Mouse (Mus musculus): Measurements from ENCODE around the gene Tas2r118. TPM values are rescaled to one million over a fixed set of nuclear protein-coding genes. Genes with fewer than 3 reads are reported as not detected.
A peak's percentile ranks its signal among the peaks of the same experiment; 100 is the strongest.

Tas2r118 gene
- total RNA-seq (2015) (not detected in 2 replicates), total RNA-seq (2017) (not detected in 2 replicates)

- no peak for ATAC-seq (replicated peaks; ENCODE audit: poor library complexity)
These were observed at the start of gene Tas2r118 for GRCm38 (mm10) chr6:23969960-23970359. Gene Tas2r118 (minus strand): TSS chr6:23970060.

GRCm38 (mm10) chr6:24018320-24018719, 48.5 kb upstream of the Tas2r118 start:
- no peak for ATAC-seq (replicated peaks; ENCODE audit: poor library complexity)

GRCm38 (mm10) chr6:23993276-23993675, 23.4 kb upstream of the Tas2r118 start:
- ATAC-seq (replicated peaks; ENCODE audit: poor library complexity) = no peak

- no peak for ATAC-seq (replicated peaks; ENCODE audit: poor library complexity)
These were observed 21.0 kb upstream of the Tas2r118 start for GRCm38 (mm10) chr6:23990687-23991387.

GRCm38 (mm10) chr6:23986293-23986692, 16.4 kb upstream of the Tas2r118 start:
- ATAC-seq (replicated peaks; ENCODE audit: poor library complexity) = peak; percentile 89

- no peak for ATAC-seq (replicated peaks; ENCODE audit: poor library complexity)
These were observed 2.9 kb downstream of the Tas2r118 start for GRCm38 (mm10) chr6:23966980-23967379.

- ATAC-seq (replicated peaks; ENCODE audit: poor library complexity) = no peak
These were observed 3.9 kb downstream of the Tas2r118 start for GRCm38 (mm10) chr6:23965925-23966324.

- no peak for ATAC-seq (replicated peaks; ENCODE audit: poor library complexity)
These were observed 6.1 kb downstream of the Tas2r118 start for GRCm38 (mm10) chr6:23963741-23964140.

- no peak for ATAC-seq (replicated peaks; ENCODE audit: poor library complexity)
These were observed 29.1 kb downstream of the Tas2r118 start for GRCm38 (mm10) chr6:23940776-23941175.

- ATAC-seq (replicated peaks; ENCODE audit: poor library complexity) = no peak
These were observed 31.0 kb downstream of the Tas2r118 start for GRCm38 (mm10) chr6:23938575-23939488.

GRCm38 (mm10) chr6:23936414-23936813, 33.4 kb downstream of the Tas2r118 start:
- no peak for ATAC-seq (replicated peaks; ENCODE audit: poor library complexity)

GRCm38 (mm10) chr6:23923806-23924205, 46.1 kb downstream of the Tas2r118 start:
- ATAC-seq (replicated peaks; ENCODE audit: poor library complexity) = no peak

Other genes starting within 250 kb of the Tas2r118 start
- gene Cadps2, start 130.6 kb downstream of the Tas2r118 start, total RNA-seq (2015) = 0.99 TPM in 1 of 2 replicates, not detected in the other
- gene Cadps2, start 130.6 kb downstream of the Tas2r118 start, total RNA-seq (2017) = 0.75 and 0.84 TPM in 2 replicates
- gene Slc13a1, start 198.0 kb upstream of the Tas2r118 start, total RNA-seq (2015) = not detected in 2 replicates
- not detected in 2 replicates for gene Slc13a1, start 198.0 kb upstream of the Tas2r118 start, total RNA-seq (2017)